Mouse (Mus musculus) CD4-positive helper T cell, adult 2 months (primary cell): Measurements from ENCODE around the gene Lypla2.
"Not testable (repeated sequence)": the region's sequence is repeated elsewhere in the genome, so short reads cannot be mapped to it uniquely, and the experiment has no call there.

ENCODE experiments used
- DNase-seq: peaks from one replicate; pipeline ENCODE4 v3.0.0-alpha.2; 2012; ENCODE audit warnings: low read depth, missing footprints, low spot score

Lypla2 gene

DNA sequence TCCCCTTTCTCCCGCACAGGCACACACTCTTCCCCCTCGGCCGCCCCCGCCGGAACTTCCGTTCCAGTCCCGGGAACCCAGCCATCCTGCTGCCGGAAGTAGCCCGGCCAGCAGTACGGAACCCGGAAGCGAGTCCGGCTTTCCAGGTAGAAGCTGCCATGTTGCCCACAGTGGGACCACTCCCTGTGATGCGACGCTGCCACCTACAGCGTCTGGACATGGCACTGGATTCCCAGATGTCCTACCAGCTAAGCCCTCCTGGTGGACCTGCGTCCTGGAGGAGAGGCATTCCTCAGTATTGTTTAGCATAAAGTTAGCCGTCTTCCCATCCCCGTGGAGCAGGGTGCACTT is at the start of gene Lypla2:
Gene Lypla2 (minus strand): TSS at position 71 of the 351 bp plus-strand sequence.
- DNase-seq, result peak; percentile 79

- peak; percentile 100 for DNase-seq
These were observed 49.2 kb upstream of the Lypla2 start, which contains the start of gene Eloa for GRCm38 (mm10) chr4:136021549-136022047. Gene Eloa, minus strand, starts transcription at chr4:136021763.

GRCm38 (mm10) chr4:136020743-136021548 is 48.5 kb upstream of the Lypla2 start:
- DNase-seq, result peak; percentile 27

GRCm38 (mm10) chr4:136016059-136016602 is 43.7 kb upstream of the Lypla2 start:
- peak; percentile 75 for DNase-seq

GRCm38 (mm10) chr4:136010586-136010985 is 38.2 kb upstream of the Lypla2 start:
- DNase-seq, result no peak

DNA sequence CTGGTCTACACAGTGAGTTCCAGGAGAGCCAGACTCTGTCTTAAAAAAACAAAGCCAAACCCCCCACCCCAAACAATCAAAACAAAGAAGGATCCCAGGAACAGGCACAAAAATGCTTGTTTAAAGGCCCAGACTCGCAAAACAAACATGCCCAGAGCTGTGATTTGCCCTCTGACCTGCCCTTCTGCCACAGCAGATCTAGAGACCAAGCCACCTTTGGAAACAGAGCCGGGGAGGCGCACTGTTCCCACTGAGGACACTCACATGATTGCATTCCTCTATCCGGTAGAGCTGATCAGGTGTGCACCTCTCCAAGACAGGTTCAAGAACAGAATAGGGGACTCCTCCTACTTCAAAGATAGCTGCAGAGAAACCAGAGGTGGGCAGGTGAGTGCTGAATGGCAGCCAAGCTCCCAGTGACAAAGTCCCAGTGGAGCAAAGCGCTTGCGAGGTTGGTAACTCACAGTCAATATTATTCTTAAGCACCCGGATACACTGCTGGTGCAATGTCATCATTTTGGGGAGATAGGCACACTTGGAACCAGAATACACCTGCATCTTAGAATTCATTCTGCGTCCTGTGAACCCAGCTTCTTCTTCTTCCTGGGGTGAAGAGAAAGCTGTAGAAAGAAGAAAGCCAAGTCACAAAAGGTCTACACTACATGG is 36.5 kb upstream of the Lypla2 start:
- DNase-seq, result no peak

DNA sequence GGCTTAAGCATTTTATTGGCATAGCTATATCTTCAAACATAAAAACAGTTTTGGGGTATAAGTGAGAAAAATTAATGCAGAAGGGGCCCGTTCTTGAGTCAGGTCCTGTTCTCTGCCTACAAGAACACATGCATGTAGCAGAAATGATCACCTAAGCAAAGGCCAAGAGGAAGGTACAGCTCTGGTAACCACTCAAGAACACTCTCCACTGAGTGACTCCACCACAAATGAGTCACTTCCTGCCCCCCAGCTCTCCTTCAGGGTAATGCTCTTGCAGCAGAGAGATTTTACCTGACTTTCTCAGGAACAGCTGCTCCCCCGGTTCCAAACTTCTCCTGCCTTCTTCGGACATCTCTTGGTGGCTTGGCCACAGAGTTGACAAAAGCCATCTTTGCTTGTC is 34.4 kb upstream of the Lypla2 start:
- peak; percentile 41 for DNase-seq

- DNase-seq, result no peak
These were observed 32.5 kb upstream of the Lypla2 start for GRCm38 (mm10) chr4:136004921-136005320.

DNA sequence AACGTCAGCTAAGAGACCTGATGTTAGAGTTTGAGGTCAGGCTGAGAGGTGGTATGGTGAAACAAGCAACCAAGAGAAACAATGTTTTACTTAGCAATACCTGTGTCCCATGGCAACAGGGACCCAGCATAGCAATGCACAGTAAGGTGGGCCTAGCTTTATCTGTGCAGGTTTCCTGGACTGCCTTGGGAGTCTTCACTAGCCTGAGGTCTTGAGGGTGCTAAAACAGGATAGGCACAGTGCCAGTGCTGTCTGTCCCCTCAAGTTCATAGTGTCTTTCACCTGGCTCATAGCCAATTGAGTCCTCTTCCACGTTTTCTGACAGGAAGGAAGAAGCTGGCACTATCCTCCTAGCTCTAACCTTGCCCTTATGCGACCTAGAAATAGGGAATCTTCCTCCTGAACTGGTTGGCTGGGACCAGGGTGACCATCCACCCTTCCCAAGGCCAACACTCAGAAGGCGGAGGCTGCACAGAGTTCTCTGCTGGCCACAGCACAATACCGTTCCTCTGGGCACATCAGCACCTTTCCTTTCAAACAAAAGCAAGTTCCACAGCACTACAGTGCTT is 31.8 kb upstream of the Lypla2 start:
- no peak for DNase-seq

- DNase-seq, result no peak
These were observed 22.7 kb upstream of the Lypla2 start for GRCm38 (mm10) chr4:135995118-135995517.

DNA sequence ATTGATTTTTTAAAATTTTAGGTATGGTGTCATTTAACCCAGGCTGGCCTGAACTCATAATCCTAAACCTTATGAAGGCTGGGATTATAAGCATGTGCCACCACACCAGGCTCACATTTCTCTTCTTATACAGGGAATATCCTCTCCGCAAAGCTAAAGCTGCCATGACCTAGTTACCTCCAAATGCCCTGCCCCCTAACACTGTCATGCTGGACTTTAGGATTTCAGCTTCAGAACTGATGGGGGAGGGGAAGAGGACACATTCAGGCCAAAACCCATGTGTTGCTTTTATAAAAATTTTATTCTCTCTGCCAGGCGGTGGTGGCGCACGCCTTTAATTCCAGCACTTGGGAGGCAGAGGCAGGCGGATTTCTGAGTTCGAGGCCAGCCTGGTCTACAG is 21.5 kb upstream of the Lypla2 start:
- DNase-seq, result no peak

DNA sequence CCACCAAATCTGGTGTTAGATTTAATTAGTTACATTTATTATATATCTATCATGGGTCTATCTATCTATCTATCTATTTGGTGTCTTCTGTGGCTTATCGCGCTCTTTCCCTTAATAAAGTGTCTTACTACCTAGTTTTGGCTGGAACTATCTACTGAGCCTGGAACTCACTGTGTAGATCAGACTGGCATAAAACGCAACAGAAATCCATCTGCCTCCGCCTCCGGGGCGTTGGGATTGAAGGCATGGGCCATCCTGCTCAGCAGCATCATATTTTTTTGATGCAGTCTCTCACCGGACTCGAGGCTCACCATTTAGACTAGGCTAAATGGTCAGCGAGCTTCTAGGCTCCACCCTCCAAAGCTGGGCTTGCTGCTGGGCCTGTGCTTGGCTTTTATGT is 15.3 kb upstream of the Lypla2 start:
- DNase-seq, result no peak

GRCm38 (mm10) chr4:135986943-135987710 is 14.7 kb upstream of the Lypla2 start, which contains the start of gene Pithd1:
Gene Pithd1, minus strand, starts transcription at chr4:135987264.
- peak; percentile 98 for DNase-seq

DNA sequence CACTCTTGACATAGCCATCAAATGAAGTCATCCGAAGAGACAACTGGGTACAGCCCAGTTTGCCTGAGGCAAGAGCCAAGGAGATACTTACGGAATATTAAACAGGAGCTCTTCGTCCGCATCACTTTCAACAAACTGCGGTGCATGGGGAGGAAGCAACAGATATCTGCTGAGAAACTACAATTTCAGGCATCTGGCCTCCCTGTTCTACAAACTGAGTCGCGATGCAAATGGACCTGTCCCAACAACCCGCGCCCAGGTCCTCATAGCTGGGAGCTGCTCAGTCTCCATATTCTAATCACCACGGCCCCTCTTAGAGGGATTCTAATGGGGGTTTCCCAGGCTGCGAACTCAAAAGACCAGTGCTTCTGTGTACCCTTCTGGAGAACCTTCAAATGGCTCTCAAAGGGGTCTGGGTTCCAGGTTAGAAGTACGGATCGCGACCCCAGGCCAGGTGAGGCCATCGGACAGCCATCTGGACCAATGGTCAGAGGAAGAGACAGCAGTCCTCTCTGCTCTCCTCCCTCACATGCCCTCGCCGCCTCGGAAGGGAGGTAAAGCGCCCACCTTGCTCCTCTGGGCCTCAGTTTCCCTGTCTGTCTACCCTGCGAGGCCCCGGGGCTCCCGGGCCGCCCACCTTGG is 14.0 kb upstream of the Lypla2 start:
- DNase-seq, result no peak

- DNase-seq, result no peak
These were observed 13.3 kb upstream of the Lypla2 start for GRCm38 (mm10) chr4:135985769-135986168.

GRCm38 (mm10) chr4:135985193-135985592 is 12.8 kb upstream of the Lypla2 start:
- DNase-seq, result no peak

- no peak for DNase-seq
These were observed 12.1 kb upstream of the Lypla2 start for GRCm38 (mm10) chr4:135984556-135984955.

DNA sequence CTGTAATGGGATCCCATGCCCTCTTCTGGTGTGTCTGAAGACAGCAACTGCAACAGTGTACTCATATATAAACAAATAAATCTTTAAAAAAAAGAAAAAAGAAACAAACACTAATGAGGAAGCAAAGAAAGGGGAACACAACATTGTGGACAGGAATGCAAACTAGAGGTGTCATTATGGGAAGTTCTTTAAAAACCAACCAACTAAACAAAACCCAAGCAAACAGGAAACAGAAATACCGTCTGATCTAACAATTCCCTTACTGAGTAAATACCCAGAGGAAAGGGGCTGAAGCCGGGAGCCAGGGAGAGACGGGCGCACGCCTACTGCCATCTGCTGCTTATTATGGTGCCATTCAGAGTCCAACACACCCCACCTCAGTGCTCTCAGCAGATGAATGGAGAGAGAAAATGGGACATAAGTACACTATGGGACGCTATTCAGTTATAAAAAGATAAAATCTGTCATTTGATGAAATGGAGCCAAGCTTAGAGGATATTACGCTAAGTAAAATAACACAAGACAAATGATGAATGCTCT is 9.2 kb upstream of the Lypla2 start:
- DNase-seq, result no peak

DNA sequence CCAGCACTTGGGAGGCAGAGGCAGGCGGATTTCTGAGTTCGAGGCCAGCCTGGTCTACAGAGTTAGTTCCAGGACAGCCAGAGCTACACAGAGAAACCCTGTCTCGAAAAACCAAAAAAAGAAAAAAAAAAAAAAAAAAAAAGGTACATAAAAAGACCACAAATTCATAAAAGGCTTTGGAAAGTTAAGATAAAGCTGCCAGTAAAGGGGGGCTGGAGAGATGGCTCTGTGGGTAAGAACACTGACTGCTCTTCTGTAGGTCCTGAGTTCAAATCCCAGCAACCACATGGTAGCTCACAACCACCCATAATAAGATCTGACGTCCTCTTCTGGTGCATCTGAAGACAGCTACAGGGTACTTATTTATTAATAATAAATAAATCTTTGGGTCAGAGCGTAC is 7.8 kb upstream of the Lypla2 start:
- not testable (repeated sequence) for DNase-seq

DNA sequence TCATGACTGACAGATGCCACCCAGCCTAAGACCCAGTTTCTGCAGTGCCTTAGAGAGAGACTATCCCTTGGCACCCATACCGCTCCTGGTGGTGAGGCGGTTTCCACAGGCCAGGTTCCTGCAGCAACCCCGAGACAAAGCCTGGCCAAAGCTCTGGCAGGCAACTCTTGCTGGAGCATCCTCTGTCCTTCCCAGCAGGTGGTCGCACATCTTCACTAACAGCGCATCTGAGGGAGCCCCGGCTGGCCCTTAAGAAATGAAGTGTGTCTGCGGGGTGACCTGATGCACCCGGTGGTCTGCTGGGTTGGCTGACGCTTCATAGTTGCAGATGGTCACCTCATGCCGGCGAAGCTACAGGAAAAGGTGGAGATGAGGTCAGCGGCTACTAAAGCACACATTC is 3.7 kb upstream of the Lypla2 start:
- no peak for DNase-seq
